Mouse (Mus musculus): ENCODE data around the gene Noc4l. TPM values are rescaled to one million over a fixed set of nuclear protein-coding genes. Genes with fewer than 3 reads are reported as not detected.

Noc4l gene
- total RNA-seq, 2 experiments from 2014 or later: 22.5 to 26.1 TPM

DNA sequence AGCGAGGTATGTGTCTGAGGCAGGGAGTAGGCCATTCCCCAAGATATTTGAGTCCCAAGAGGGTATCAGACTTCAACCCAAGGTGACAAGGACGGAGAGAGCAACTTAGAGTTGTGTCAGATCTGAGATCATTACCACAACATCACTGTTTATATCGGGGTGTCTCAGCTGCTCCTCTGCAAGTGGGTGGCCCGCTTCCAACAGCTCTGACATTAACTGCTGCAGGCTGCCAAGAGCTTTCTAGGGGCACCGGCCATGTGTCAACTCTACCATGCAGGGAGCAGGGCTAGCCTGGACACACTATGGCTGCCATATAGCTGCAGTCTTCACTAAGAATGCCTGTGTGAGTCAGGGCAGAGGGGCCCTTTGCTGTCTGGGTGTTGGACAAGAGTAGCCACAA is 43.3 kb downstream of the Noc4l start:
- no peak for DNase-seq (ENCODE audit: low spot score in 2 of 2)

- DNase-seq (ENCODE audit: low spot score in 2 of 2): no peak
Measured at GRCm38 (mm10) chr5:110609425-110609824, 43.8 kb downstream of the Noc4l start.

- DNase-seq (ENCODE audit: low spot score in 2 of 2): no peak
Measured at GRCm38 (mm10) chr5:110608941-110609340, 44.3 kb downstream of the Noc4l start.

- no peak for DNase-seq (ENCODE audit: low spot score in 2 of 2)
Measured at GRCm38 (mm10) chr5:110608336-110608735, 44.9 kb downstream of the Noc4l start.

- DNase-seq (ENCODE audit: low spot score in 2 of 2): no peak
Measured at GRCm38 (mm10) chr5:110607767-110608166, 45.5 kb downstream of the Noc4l start.

DNA sequence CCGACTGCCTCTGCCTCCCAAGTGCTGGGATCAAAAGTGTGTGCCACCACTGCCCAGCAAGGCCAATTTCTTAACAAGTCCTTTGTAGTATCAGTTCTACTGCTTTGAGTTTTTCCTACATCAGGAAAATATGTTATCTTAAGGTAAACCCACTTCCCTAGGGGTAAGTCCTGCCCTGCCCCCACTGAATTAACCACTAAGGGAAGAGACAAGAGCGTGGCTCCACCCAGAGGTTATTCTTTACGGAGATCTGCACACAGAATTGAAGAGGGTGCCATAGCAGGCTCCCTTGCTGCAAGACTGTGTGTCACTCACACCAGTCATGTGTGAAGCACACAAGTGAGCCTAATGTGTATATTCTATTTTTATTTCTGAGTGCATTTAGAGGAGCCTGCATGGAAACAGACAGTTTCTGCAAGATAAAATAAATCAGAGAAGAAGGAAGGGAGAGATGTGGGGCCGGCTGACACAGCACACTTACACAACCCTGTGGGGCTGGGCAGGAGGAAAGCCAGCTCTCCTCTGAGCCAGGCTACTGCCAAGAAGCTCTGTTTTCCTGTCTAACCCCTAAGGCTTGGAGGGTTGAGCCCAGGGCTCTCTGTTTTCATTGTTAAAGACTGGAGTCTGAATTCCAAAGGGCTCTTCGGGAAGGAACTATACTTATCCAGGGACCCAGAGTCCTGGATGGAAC is 47.5 kb downstream of the Noc4l start:
- DNase-seq (ENCODE audit: low spot score in 2 of 2): no peak

DNA sequence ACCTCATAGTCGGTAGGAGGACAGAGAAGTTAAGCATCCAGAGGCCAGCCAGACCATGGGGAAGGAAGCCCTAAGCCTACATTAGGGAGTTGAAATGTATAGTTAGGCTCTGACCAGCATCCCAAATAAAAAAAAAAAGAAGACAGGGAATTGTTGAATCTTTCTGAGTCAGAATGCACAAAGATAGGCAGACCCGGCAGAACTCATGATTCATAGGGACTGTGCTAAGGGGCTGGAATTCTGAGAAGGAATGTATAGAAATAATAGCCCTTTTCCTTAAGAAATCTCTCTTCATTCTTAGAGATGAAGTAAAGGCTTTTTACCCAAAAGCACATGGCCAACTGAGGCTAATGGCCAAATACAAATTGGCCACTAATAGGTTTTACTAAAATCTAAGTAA is 48.9 kb downstream of the Noc4l start:
- DNase-seq (ENCODE audit: low spot score in 2 of 2): no peak

GRCm38 (mm10) chr5:110603016-110603685 is 50.1 kb downstream of the Noc4l start:
- DNase-seq (ENCODE audit: low spot score in 2 of 2): no peak

Small RNA genes within 50 kb of the gene (microRNA-seq; reads per million reads assigned to microRNA genes)
- gene Mir7026: 1.2 to 2.1 reads per million in 2 experiments

Other genes starting within 250 kb of the Noc4l start
- 10 to 100 TPM; 81.1 to 88.2 TPM for gene Fbrsl1, start 204.9 kb downstream of the Noc4l start, total RNA-seq (2021)
- 100 to 1,000 TPM; 117 to 131 TPM for gene Galnt9, start 109.1 kb downstream of the Noc4l start, total RNA-seq (2021)
- gene Ddx51, start within 50 bp of the Noc4l start, total RNA-seq (2021): 10 to 100 TPM; 28.4 to 28.9 TPM
- gene Ep400, start 117.3 kb upstream of the Noc4l start, total RNA-seq (2021): 100 to 1,000 TPM; 108 to 114 TPM
- gene Pus1, start 127.2 kb upstream of the Noc4l start, total RNA-seq (2021): 10 to 100 TPM; 19.4 to 20.1 TPM
- 10 to 100 TPM; 62.4 to 70.3 TPM for gene Ulk1, start 156.7 kb upstream of the Noc4l start, total RNA-seq (2021)
- gene Hscb, start 186.4 kb upstream of the Noc4l start, total RNA-seq (2021): 10 to 100 TPM; 12.3 to 13.3 TPM
- 1 to 10 TPM; 1.6 to 2.9 TPM for gene Chek2, start 186.6 kb upstream of the Noc4l start, total RNA-seq (2021)
- gene Ttc28, start 226.4 kb upstream of the Noc4l start, total RNA-seq (2021): 1 to 10 TPM; 7.6 to 7.8 TPM

Measured in layer of hippocampus, adult 18-20 months (tissue).